Mouse (Mus musculus) liver, embryonic 14.5 days (tissue): ENCODE data around the gene Psmd8. TPM values are rescaled to one million over a fixed set of nuclear protein-coding genes. Genes with fewer than 3 reads are reported as not detected.

ENCODE experiments used
- ATAC-seq: fragments of 200-750 bp; cut with Nextera tagmentation; 2 replicates; pipeline ENCODE4 v1.8.0; 2017; ENCODE audit warnings: moderate number of reproducible peaks, mild to moderate bottlenecking, moderate library complexity; ENCODE audit not compliant: insufficient read depth
- DNase-seq, 3 experiments: peaks; one replicate each; pipeline ENCODE4 v3.0.0-alpha.2; 2012 to 2013; ENCODE audit warnings: low read depth in 3 of 3, low spot score in 3 of 3
- H3K27ac ChIP-seq: fragments of 300-500 bp; sonication (generic); 2 replicates; pipeline ENCODE4 v1.5.1; 2014; ENCODE audit warnings: moderate library complexity, mild to moderate bottlenecking, control low read depth, inconsistent platforms
- H3K27me3 ChIP-seq: fragments of 300-500 bp; sonication (generic); 2 replicates; pipeline ENCODE4 v1.6.1; 2014; ENCODE audit warnings: mild to moderate bottlenecking, low read length, moderate library complexity; ENCODE audit not compliant: control insufficient read depth, insufficient read depth
- H3K36me3 ChIP-seq: fragments of 300-500 bp; sonication (generic); replicated peaks from 2 replicates; pipeline ENCODE4 v1.6.1; 2014; ENCODE audit warnings: low read depth; ENCODE audit not compliant: control insufficient read depth, insufficient read depth
- H3K4me1 ChIP-seq, 2 experiments: fragments of 200-500 bp in 1 of 2; fragments of 300-500 bp in 1 of 2; sonication (generic) in 1 of 2; replicated peaks; 2 replicates each; pipeline ENCODE4 v1.6.1; 2012 to 2014; ENCODE audit warnings: antibody characterized with exemption in 1 of 2, inconsistent platforms in 1 of 2, low read length in 1 of 2; ENCODE audit not compliant: control insufficient read depth in 2 of 2, insufficient read depth in 2 of 2
- H3K4me2 ChIP-seq: fragments of 300-500 bp; sonication (generic); 2 replicates; pipeline ENCODE4 v1.6.1; 2014; ENCODE audit warnings: low read depth, mild to moderate bottlenecking, control low read depth, moderate library complexity
- H3K4me3 ChIP-seq, 2 experiments: fragments of 200-500 bp in 1 of 2; fragments of 300-500 bp in 1 of 2; sonication (generic) in 1 of 2; 2 replicates each; pipeline ENCODE4 v1.5.1; 2012 to 2014; ENCODE audit warnings: low read depth in 2 of 2, low read length in 2 of 2, mild to moderate bottlenecking in 2 of 2, control low read depth in 1 of 2, inconsistent platforms in 1 of 2, moderate library complexity in 1 of 2; ENCODE audit not compliant: insufficient read depth in 1 of 2
- H3K9ac ChIP-seq: fragments of 300-500 bp; sonication (generic); replicated peaks from 2 replicates; pipeline ENCODE4 v1.6.1; 2014; ENCODE audit warnings: mild to moderate bottlenecking, control low read depth, moderate library complexity
- H3K9me3 ChIP-seq: fragments of 300-500 bp; sonication (generic); 2 replicates; pipeline ENCODE4 v1.6.1; 2016; ENCODE audit warnings: low read length, mixed read lengths; ENCODE audit not compliant: control insufficient read depth
- CTCF ChIP-seq: IDR thresholded peaks from 2 replicates; pipeline ENCODE4 v1.5.1; 2016; ENCODE audit warnings: antibody characterized with exemption, low read depth, control low read depth
- EP300 ChIP-seq: IDR thresholded peaks from 2 replicates; pipeline ENCODE4 v1.6.1; 2016; ENCODE audit warnings: antibody characterized with exemption, low read depth
- WGBS: fragments of 180-500 bp; shearing (Covaris S2); extraction: QIAGEN DNeasy Blood & Tissue Kit; methylation state at CpG from one replicate; pipeline ENCODE4 v1.1.7; 2014; ENCODE audit not compliant: insufficient replicate concordance; 5-methylcytosine and 5-hydroxymethylcytosine counted together
- polyA plus RNA-seq, 2 experiments: library from polyadenylated mRNA; depleted of rRNA in 1 of 2; stranded (reverse) in 1 of 2; unstranded in 1 of 2; fragments of >200 nt; fragmentation: Nextera tagmentation in 1 of 2; extraction: Ambion mirVana in 1 of 2; gene quantifications; 2 replicates each; pipeline versions ENCODE4 v1.2.1 to v1.2.3; 2012 to 2014

Gene Psmd8
- polyA plus RNA-seq, 2 experiments: 86.0 to 131 TPM

- Histone ChIP-seq H3K9ac (peak overlapping the region; percentile 44; the same call in 1 of the 2 replicates), H3K27ac (no peak overlapping the region)
- ATAC-seq: no peak
These were observed 344 bp upstream of the Psmd8 start for GRCm38 (mm10) chr7:29180854-29181236.

DNA sequence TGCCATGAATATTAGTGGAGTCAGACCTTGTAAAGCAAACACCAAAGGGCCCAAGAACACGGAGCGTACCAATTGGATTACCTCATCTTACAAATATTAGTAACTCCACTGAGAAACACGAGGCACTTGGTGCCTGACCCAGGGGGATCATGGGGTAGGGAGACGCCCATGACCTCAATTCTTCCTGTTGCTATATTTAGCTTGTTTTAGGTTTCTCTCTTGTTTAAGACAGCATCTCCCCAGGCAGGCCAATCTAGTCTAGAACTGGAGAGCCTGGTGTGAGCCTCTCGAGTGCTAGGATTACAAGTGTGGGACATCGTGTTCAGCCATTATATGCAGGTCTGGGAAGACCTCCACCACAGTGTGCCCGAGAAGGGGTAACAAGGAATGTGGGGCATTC lies 1.2 kb downstream of the Psmd8 start:
- peak overlapping the region; percentile 90 for H3K9ac ChIP-seq
- WGBS: 17% methylated on average over 7 of the region's 7 CpGs
- DNase-seq: peak in 1 of 3 experiments; percentile 46

More at GRCm38 (mm10) chr7:29180854-29181236, 344 bp upstream of the Psmd8 start:
- peak overlapping the region; percentile 69 to 89 for H3K4me3 ChIP-seq
- no peaks in the 10 kb centered on the region for H3K27me3 ChIP-seq
- 38% methylated on average over 5 of the region's 5 CpGs for WGBS
- no peak for DNase-seq
- H3K4me1 ChIP-seq: peaks cover 13% of the 10 kb centered on the region in 2 experiments
- TF ChIP-seq EP300 (no peak), CTCF (no peak)
- H3K4me2 ChIP-seq: peak overlapping the region; percentile 96
- H3K9me3 ChIP-seq: no peaks in the 10 kb centered on the region
- H3K36me3 ChIP-seq: peaks cover 10% of the 10 kb centered on the region

DNA sequence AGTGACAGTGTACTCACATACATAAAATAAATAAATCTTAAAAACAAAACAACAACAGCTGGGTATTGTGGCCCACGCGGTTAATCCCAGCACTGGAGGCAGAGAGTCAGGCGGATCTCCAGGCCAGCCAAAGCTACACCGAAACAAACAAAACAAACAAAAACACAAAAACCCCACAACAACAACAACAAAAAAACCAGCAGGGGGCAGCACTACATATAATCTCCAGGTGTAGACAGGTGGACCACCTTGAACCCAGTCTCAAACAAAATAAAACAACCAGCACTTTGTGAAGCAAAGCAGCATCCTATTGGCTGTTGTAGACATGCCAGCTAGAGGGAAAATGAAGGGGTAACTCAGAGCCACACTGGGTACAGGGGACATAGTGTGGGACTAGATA lies 2.4 kb downstream of the Psmd8 start:
- ATAC-seq: no peak
- WGBS: 81% methylated on average over 4 of the region's 4 CpGs
- Histone ChIP-seq H3K4me3 (no peak overlapping the region), H3K27me3 (peaks cover 1% of the 10 kb centered on the region), H3K9ac (no peak overlapping the region), H3K27ac (no peak overlapping the region), H3K36me3 (peaks cover 24% of the 10 kb centered on the region), H3K4me2 (no peak overlapping the region; the same call in 1 of the 2 replicates), H3K4me1 (peaks cover 13% of the 10 kb centered on the region in 2 experiments), H3K9me3 (no peaks in the 10 kb centered on the region)
- TF ChIP-seq CTCF: peak; percentile 35; the same call in 1 of the 2 replicates
- no peak for TF ChIP-seq EP300
- no peak for DNase-seq

More for the DNA sequence above, 1.2 kb downstream of the Psmd8 start:
- Histone ChIP-seq H3K4me3 (peak overlapping the region; percentile 89 to 100), H3K9me3 (no peaks in the 10 kb centered on the region), H3K4me2 (peak overlapping the region; percentile 96), H3K27me3 (no peaks in the 10 kb centered on the region), H3K4me1 (peaks cover 13% of the 10 kb centered on the region in 2 experiments), H3K36me3 (peaks cover 20% of the 10 kb centered on the region), H3K27ac (no peak overlapping the region; the same call in 1 of the 2 replicates)
- ATAC-seq: no peak
- TF ChIP-seq EP300: no peak
- TF ChIP-seq CTCF: no peak

- TF ChIP-seq CTCF (no peak), EP300 (no peak)
- 50% methylated on average over 32 of the region's 32 CpGs for WGBS
- Histone ChIP-seq H3K4me2 (no peak overlapping the region), H3K27ac (no peak overlapping the region), H3K27me3 (peaks cover 54% of the 10 kb centered on the region), H3K9ac (no peak overlapping the region), H3K36me3 (peaks cover 24% of the 10 kb centered on the region), H3K9me3 (no peaks in the 10 kb centered on the region), H3K4me1 (peaks cover 2 to 6% of the 10 kb centered on the region in 2 experiments; a peak in 1 of 4 replicates), H3K4me3 (no peak overlapping the region)
- no peak for DNase-seq
- ATAC-seq: no peak
These were observed 8.0 kb downstream of the Psmd8 start for GRCm38 (mm10) chr7:29172390-29173016.

DNA sequence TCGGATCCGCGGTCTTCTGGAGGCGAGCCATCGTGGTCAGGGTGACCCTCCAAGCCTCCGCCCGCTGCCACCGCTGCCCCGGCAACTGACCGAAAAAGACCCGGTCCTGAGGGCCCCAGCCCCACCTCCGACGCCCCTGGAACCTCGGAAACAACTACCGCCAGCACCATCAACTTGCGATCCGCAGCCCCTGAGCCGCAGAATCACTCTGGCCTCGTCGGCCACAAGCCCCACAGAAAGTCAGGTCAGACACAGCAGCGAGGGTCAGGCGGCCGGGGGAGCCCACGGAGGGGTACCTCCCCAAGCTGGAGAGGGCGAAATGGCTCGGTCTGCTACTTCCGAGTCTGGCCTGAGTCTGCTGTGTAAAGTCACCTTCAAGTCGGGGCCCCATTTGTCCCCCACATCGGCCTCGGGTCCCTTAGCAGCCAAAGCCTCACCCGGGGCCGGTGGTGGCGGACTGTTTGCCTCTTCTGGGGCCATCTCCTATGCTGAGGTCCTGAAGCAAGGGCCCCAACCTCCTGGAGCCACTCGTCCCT lies 8.9 kb downstream of the Psmd8 start:
- WGBS: 6% methylated on average over 34 of the region's 34 CpGs
- no peaks in the 10 kb centered on the region for H3K9me3 ChIP-seq
- no peak for TF ChIP-seq EP300
- no peak for TF ChIP-seq CTCF
- no peak overlapping the region for H3K27ac ChIP-seq
- H3K36me3 ChIP-seq: peaks cover 21% of the 10 kb centered on the region
- H3K4me1 ChIP-seq: peaks cover 2 to 6% of the 10 kb centered on the region in 2 experiments; a peak in 1 of 4 replicates
- peak overlapping the region in 1 of 2 experiments; percentile 53; a peak in 2 of 4 replicates for H3K4me3 ChIP-seq
- peaks cover 54% of the 10 kb centered on the region for H3K27me3 ChIP-seq
- ATAC-seq (no peak), DNase-seq (no peak)
- H3K9ac ChIP-seq: no peak overlapping the region
- H3K4me2 ChIP-seq: peak overlapping the region; percentile 61
